Mouse (Mus musculus): ENCODE results near the gene Frrs1.

- TF ChIP-seq CTCF (conservative IDR thresholded peaks at IDR 0.05; ENCODE audit: insufficient read depth, insufficient read length, low read depth, low read length) (no peak), POLR2A (IDR thresholded peaks at IDR 0.05; ENCODE audit: low read depth, low read length) (no peak)
These were observed 8.9 kb upstream of the Frrs1 start for GRCm38 (mm10) chr3:116850376-116850775.
